Mouse (Mus musculus) myocyte (in vitro differentiated cells): ENCODE measurements at regions not wholly inside any gene's neighbourhood (a gene's known extent, or its start where the extent isn't known, plus 50 kb on each side); places are given as distances from the start of the nearest gene placed in this dataset.

Experiments used
- H3K27me3 ChIP-seq: one replicate; pipeline ENCODE4 v1.6.1; 2011; ENCODE audit not compliant: control insufficient read depth, insufficient read depth, insufficient read length
- H3K36me3 ChIP-seq: one replicate; pipeline ENCODE4 v1.6.1; 2011; ENCODE audit not compliant: control insufficient read depth, insufficient read depth
- H3K4me2 ChIP-seq: one replicate; pipeline ENCODE4 v1.6.1; 2011; ENCODE audit warnings: low read depth, control low read depth
- H3K4me3 ChIP-seq: one replicate; pipeline ENCODE4 v1.5.1; 2011; ENCODE audit warnings: mild to moderate bottlenecking, control low read depth, moderate library complexity
- H3K79me2 ChIP-seq: one replicate; pipeline ENCODE4 v1.6.1; 2011; ENCODE audit not compliant: control insufficient read depth, insufficient read depth
- H3ac ChIP-seq: one replicate; pipeline ENCODE4 v1.6.1; 2011; ENCODE audit not compliant: control insufficient read depth, insufficient read length
- CEBPB ChIP-seq: IDR thresholded peaks from 2 replicates; pipeline ENCODE4 v1.6.1; 2011; ENCODE audit warnings: mild to moderate bottlenecking, moderate library complexity; ENCODE audit not compliant: poor library complexity, insufficient read depth, severe bottlenecking
- E2F4 ChIP-seq: IDR thresholded peaks from one replicate; pipeline ENCODE4 v1.6.1; 2011; ENCODE audit warnings: mild to moderate bottlenecking, control low read depth, moderate library complexity; ENCODE audit not compliant: insufficient read depth
- MAX ChIP-seq: IDR thresholded peaks from one replicate; pipeline ENCODE4 v1.6.1; 2011; ENCODE audit warnings: low read depth, mild to moderate bottlenecking, control low read depth
- MYOD1 ChIP-seq, 3 experiments: IDR thresholded peaks; one replicate each; pipeline ENCODE4 v1.6.1; 2011; ENCODE audit warnings: control low read depth in 2 of 3, low read depth in 2 of 3, mild to moderate bottlenecking in 2 of 3, moderate library complexity in 1 of 3; ENCODE audit not compliant: insufficient read length in 2 of 3, control insufficient read depth in 1 of 3
- MYOG ChIP-seq, 3 experiments: IDR thresholded peaks; one replicate each; pipeline ENCODE4 v1.6.1; 2011; ENCODE audit warnings: control low read depth in 2 of 3, low read depth in 2 of 3, mild to moderate bottlenecking in 2 of 3; ENCODE audit not compliant: insufficient read length in 2 of 3, control insufficient read depth in 1 of 3, insufficient read depth in 1 of 3
- POLR2A ChIP-seq: IDR thresholded peaks from one replicate; pipeline ENCODE4 v1.6.1; 2011; ENCODE audit warnings: low read depth, mild to moderate bottlenecking, control low read depth, moderate library complexity; ENCODE audit not compliant: insufficient read length
- POLR2AphosphoS2 ChIP-seq: IDR thresholded peaks from one replicate; pipeline ENCODE4 v1.6.1; 2011; ENCODE audit warnings: low read depth, control low read depth; ENCODE audit not compliant: insufficient read length
- REST ChIP-seq: IDR thresholded peaks from one replicate; pipeline ENCODE4 v1.6.1; 2011; ENCODE audit warnings: mild to moderate bottlenecking, control low read depth, moderate library complexity; ENCODE audit not compliant: insufficient read depth, insufficient read length
- SRF ChIP-seq: IDR thresholded peaks from one replicate; pipeline ENCODE4 v1.6.1; 2011; ENCODE audit warnings: low read depth; ENCODE audit not compliant: control insufficient read depth, insufficient read length
- TCF12 ChIP-seq: IDR thresholded peaks from one replicate; pipeline ENCODE4 v1.6.1; 2011; ENCODE audit warnings: mild to moderate bottlenecking, control low read depth; ENCODE audit not compliant: poor library complexity, insufficient read depth, severe bottlenecking
- TCF3 ChIP-seq: IDR thresholded peaks from one replicate; pipeline ENCODE4 v1.6.1; 2011; ENCODE audit warnings: low read depth, control low read depth; ENCODE audit not compliant: insufficient read length
- USF1 ChIP-seq: IDR thresholded peaks from one replicate; pipeline ENCODE4 v1.6.1; 2011; ENCODE audit warnings: low read depth, mild to moderate bottlenecking, control low read depth, moderate library complexity

- no peaks in the 10 kb centered on the region for H3K36me3 ChIP-seq
- H3K79me2 ChIP-seq: no peaks in the 10 kb centered on the region
- H3K27me3 ChIP-seq: no peaks in the 10 kb centered on the region
- no peak overlapping the region for H3K4me3 ChIP-seq
- no peak overlapping the region for H3K4me2 ChIP-seq
- H3ac ChIP-seq: no peak overlapping the region
- no peak for TF ChIP-seq TCF12
- TF ChIP-seq SRF: no peak
- TF ChIP-seq POLR2A: no peak
- no peak for TF ChIP-seq E2F4
- no peak for TF ChIP-seq TCF3
- TF ChIP-seq CEBPB: no peak
- no peak for TF ChIP-seq REST
- TF ChIP-seq POLR2AphosphoS2: no peak
- TF ChIP-seq MAX: no peak
- TF ChIP-seq MYOD1 (IDR thresholded peaks at IDR 0.05; ENCODE audit: control insufficient read depth in 1 of 3, insufficient read length in 2 of 3, low read depth in 2 of 3): no peak
- no peak for TF ChIP-seq USF1
- TF ChIP-seq MYOG (IDR thresholded peaks at IDR 0.05; ENCODE audit: control insufficient read depth in 1 of 3, insufficient read depth in 1 of 3, insufficient read length in 2 of 3, low read depth in 2 of 3): no peak
Measured at GRCm38 (mm10) chr3:143328521-143328920, 446.7 kb upstream of the Pkn2 start.

GRCm38 (mm10) chr3:143327652-143328051 lies 445.8 kb upstream of the Pkn2 start:
- no peak overlapping the region for H3K4me2 ChIP-seq
- no peaks in the 10 kb centered on the region for H3K36me3 ChIP-seq
- TF ChIP-seq USF1 (no peak), E2F4 (no peak), REST (no peak), TCF12 (no peak)
- H3K79me2 ChIP-seq: no peaks in the 10 kb centered on the region
- no peak overlapping the region for H3K4me3 ChIP-seq
- no peaks in the 10 kb centered on the region for H3K27me3 ChIP-seq
- no peak overlapping the region for H3ac ChIP-seq

GRCm38 (mm10) chr3:143316457-143316856 lies 434.7 kb upstream of the Pkn2 start:
- Histone ChIP-seq H3K4me3 (no peak overlapping the region), H3K36me3 (no peaks in the 10 kb centered on the region), H3ac (no peak overlapping the region), H3K27me3 (no peaks in the 10 kb centered on the region), H3K4me2 (peak overlapping the region; percentile 18), H3K79me2 (no peaks in the 10 kb centered on the region)
- TF ChIP-seq POLR2A: no peak
- no peak for TF ChIP-seq MYOD1 (IDR thresholded peaks at IDR 0.05; ENCODE audit: control insufficient read depth in 1 of 3, insufficient read length in 2 of 3, low read depth in 2 of 3)
- TF ChIP-seq MYOG (IDR thresholded peaks at IDR 0.05; ENCODE audit: control insufficient read depth in 1 of 3, insufficient read depth in 1 of 3, insufficient read length in 2 of 3, low read depth in 2 of 3): no peak
- TF ChIP-seq TCF3: no peak
- no peak for TF ChIP-seq MAX
- no peak for TF ChIP-seq CEBPB
- no peak for TF ChIP-seq TCF12
- TF ChIP-seq USF1: no peak
- no peak for TF ChIP-seq REST
- no peak for TF ChIP-seq POLR2AphosphoS2
- TF ChIP-seq SRF: no peak
- TF ChIP-seq E2F4: no peak

GRCm38 (mm10) chr3:143291793-143292192 lies 410.0 kb upstream of the Pkn2 start:
- no peak overlapping the region for H3K4me2 ChIP-seq
- no peaks in the 10 kb centered on the region for H3K27me3 ChIP-seq
- no peak overlapping the region for H3ac ChIP-seq
- no peaks in the 10 kb centered on the region for H3K36me3 ChIP-seq
- H3K4me3 ChIP-seq: no peak overlapping the region
- no peak for TF ChIP-seq E2F4
- no peaks in the 10 kb centered on the region for H3K79me2 ChIP-seq

- no peaks in the 10 kb centered on the region for H3K27me3 ChIP-seq
- H3K4me2 ChIP-seq: no peak overlapping the region
- H3K4me3 ChIP-seq: no peak overlapping the region
- no peak for TF ChIP-seq USF1
- no peak for TF ChIP-seq REST
- TF ChIP-seq CEBPB: no peak
- TF ChIP-seq POLR2AphosphoS2: no peak
- no peak for TF ChIP-seq MAX
- TF ChIP-seq POLR2A: no peak
- no peaks in the 10 kb centered on the region for H3K79me2 ChIP-seq
- H3K36me3 ChIP-seq: no peaks in the 10 kb centered on the region
- no peak overlapping the region for H3ac ChIP-seq
Measured at GRCm38 (mm10) chr3:143264132-143264531, 382.3 kb upstream of the Pkn2 start.

- H3ac ChIP-seq: no peak overlapping the region
- no peaks in the 10 kb centered on the region for H3K79me2 ChIP-seq
- no peak for TF ChIP-seq TCF12
- no peak for TF ChIP-seq E2F4
- TF ChIP-seq SRF: no peak
- TF ChIP-seq MYOG (IDR thresholded peaks at IDR 0.05; ENCODE audit: control insufficient read depth in 1 of 3, insufficient read depth in 1 of 3, insufficient read length in 2 of 3, low read depth in 2 of 3): no peak
- no peak for TF ChIP-seq USF1
- no peak for TF ChIP-seq POLR2A
- TF ChIP-seq POLR2AphosphoS2: no peak
- TF ChIP-seq CEBPB: no peak
- TF ChIP-seq REST: no peak
- no peak for TF ChIP-seq TCF3
- TF ChIP-seq MAX: no peak
- TF ChIP-seq MYOD1 (IDR thresholded peaks at IDR 0.05; ENCODE audit: control insufficient read depth in 1 of 3, insufficient read length in 2 of 3, low read depth in 2 of 3): no peak
Measured at GRCm38 (mm10) chr3:143252643-143253042, 370.8 kb upstream of the Pkn2 start.

More at GRCm38 (mm10) chr3:143252643-143253042, 370.8 kb upstream of the Pkn2 start:
- Histone ChIP-seq H3K36me3 (no peaks in the 10 kb centered on the region), H3K4me3 (no peak overlapping the region), H3K27me3 (no peaks in the 10 kb centered on the region), H3K4me2 (no peak overlapping the region)
